Mouse (Mus musculus) hindbrain, postnatal 0 days (tissue): ENCODE data around the gene Grin3a. TPM values are rescaled to one million over a fixed set of nuclear protein-coding genes. Genes with fewer than 3 reads are reported as not detected.

ENCODE experiments used
- ATAC-seq: fragments of 200-750 bp; cut with Nextera tagmentation; 2 replicates; pipeline ENCODE4 v1.8.0; 2017; ENCODE audit warnings: mild to moderate bottlenecking, moderate TSS enrichment, moderate library complexity
- DNase-seq: peaks from one replicate; pipeline ENCODE4 v3.0.0-alpha.2; 2015; ENCODE audit warnings: low spot score
- H3K27ac ChIP-seq: fragments of 300-500 bp; sonication (generic); 2 replicates; pipeline ENCODE4 v1.5.1; 2014; ENCODE audit warnings: mild to moderate bottlenecking
- H3K27me3 ChIP-seq: fragments of 300-500 bp; sonication (generic); 2 replicates; pipeline ENCODE4 v1.6.1; 2014; ENCODE audit warnings: low read length, mixed read lengths; ENCODE audit not compliant: insufficient read depth
- H3K36me3 ChIP-seq: fragments of 300-500 bp; sonication (generic); 2 replicates; pipeline ENCODE4 v1.6.1; 2014; ENCODE audit warnings: low read length, mixed read lengths; ENCODE audit not compliant: insufficient read depth
- H3K4me1 ChIP-seq: fragments of 300-500 bp; sonication (generic); 2 replicates; pipeline ENCODE4 v1.6.1; 2014; ENCODE audit warnings: antibody characterized with exemption, low read length, mixed read lengths; ENCODE audit not compliant: insufficient read depth
- H3K4me2 ChIP-seq: fragments of 300-500 bp; sonication (generic); 2 replicates; pipeline ENCODE4 v1.6.1; 2014; ENCODE audit warnings: low read depth, mild to moderate bottlenecking, low read length, moderate library complexity, mixed read lengths
- H3K4me3 ChIP-seq: fragments of 300-500 bp; sonication (generic); 2 replicates; pipeline ENCODE4 v1.5.1; 2014; ENCODE audit warnings: low read length
- H3K9ac ChIP-seq: fragments of 300-500 bp; sonication (generic); replicated peaks from 2 replicates; pipeline ENCODE4 v1.6.1; 2014; ENCODE audit warnings: mild to moderate bottlenecking, low read length, moderate library complexity, mixed read lengths
- H3K9me3 ChIP-seq: fragments of 300-500 bp; sonication (generic); 2 replicates; pipeline ENCODE4 v1.6.1; 2016; ENCODE audit warnings: low read length, mixed read lengths
- CTCF ChIP-seq: IDR thresholded peaks from 2 replicates; pipeline ENCODE4 v1.5.1; 2016; ENCODE audit warnings: antibody characterized with exemption, control low read depth, low read depth
- WGBS: fragments of 180-500 bp; shearing (Covaris S2); extraction: QIAGEN DNeasy Blood & Tissue Kit; methylation state at CpG from one replicate; pipeline ENCODE4 v1.1.7; 2014; 5-methylcytosine and 5-hydroxymethylcytosine counted together
- polyA plus RNA-seq: library from polyadenylated mRNA; unstranded; fragments of >200 nt; fragmentation: Nextera tagmentation; extraction: Ambion mirVana; gene quantifications from 2 replicates; pipeline ENCODE4 v1.2.1, GENCODE M21; 2015
- total RNA-seq: library from RNA; depleted of rRNA; stranded (reverse); fragments of >200 nt; gene quantifications from 2 replicates; pipeline ENCODE4 v1.2.3, GENCODE M21; 2014; rRNA removed

Grin3a gene
- total RNA-seq (83.7 and 98.7 TPM in 2 replicates), polyA plus RNA-seq (22.0 and 26.2 TPM in 2 replicates)

- Histone ChIP-seq H3K27me3 (no peaks in the 10 kb centered on the region), H3K4me3 (peak within 1 kb of the TSS; percentile 78)
These were observed at the start of gene Grin3a for GRCm38 (mm10) chr4:49845612-49845985. Gene Grin3a, minus strand, starts transcription at chr4:49845744.

DNA sequence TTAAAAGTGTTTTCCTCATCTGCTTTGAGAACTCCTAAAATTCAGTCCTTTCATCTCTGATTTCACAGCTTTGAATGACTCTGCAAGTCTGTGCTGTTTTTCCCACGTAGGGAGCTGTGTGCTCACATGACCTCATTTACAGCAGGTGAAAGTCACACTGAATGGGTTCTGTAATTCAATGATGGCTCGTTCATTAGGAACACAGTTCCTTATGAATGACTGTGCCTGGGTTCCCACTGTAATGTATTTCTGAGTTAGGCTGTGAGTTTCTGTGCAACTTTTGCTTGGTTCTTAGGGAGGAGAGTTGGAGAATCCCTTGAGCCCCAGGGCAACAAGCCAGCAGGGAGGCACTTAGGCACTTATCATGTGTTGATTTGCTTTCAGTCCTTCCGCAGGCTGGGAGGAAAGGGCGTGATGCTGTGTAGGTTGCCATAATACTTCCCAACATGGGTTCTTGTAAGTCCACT lies 46.3 kb upstream of the Grin3a start:
- Histone ChIP-seq H3K36me3 (no peaks in the 10 kb centered on the region), H3K9me3 (no peaks in the 10 kb centered on the region), H3K27me3 (no peaks in the 10 kb centered on the region), H3K4me3 (no peak overlapping the region), H3K4me2 (no peak overlapping the region), H3K4me1 (0 out of 2 replicates have a peak, but pooled peaks cover 5% of the 10 kb centered on the region), H3K9ac (no peak overlapping the region), H3K27ac (no peak overlapping the region)
- DNase-seq (peak; percentile 8), ATAC-seq (peak; percentile 38; the same call in 1 of the 2 replicates)
- no peak for TF ChIP-seq CTCF
- WGBS, result 15% methylated on average over 4 of the region's 4 CpGs

More at GRCm38 (mm10) chr4:49845612-49845985, at the start of gene Grin3a:
- peak; percentile 95 for DNase-seq
- H3K4me1 ChIP-seq, result no peaks in the 10 kb centered on the region
- no peaks in the 10 kb centered on the region for H3K9me3 ChIP-seq
- under 1% methylated on average over 25 of the region's 25 CpGs for WGBS
- H3K27ac ChIP-seq, result peak within 1 kb of the TSS; percentile 72
- peak; percentile 85 for TF ChIP-seq CTCF
- H3K9ac ChIP-seq, result peak within 1 kb of the TSS; percentile 65
- peak within 1 kb of the TSS; percentile 89 for H3K4me2 ChIP-seq
- peak; percentile 96 for ATAC-seq
- no peaks in the 10 kb centered on the region for H3K36me3 ChIP-seq

- TF ChIP-seq CTCF, result no peak
- DNase-seq (peak; percentile 40), ATAC-seq (peak; percentile 67; the same call in 1 of the 2 replicates)
- H3K4me2 ChIP-seq, result no peak overlapping the region
- 55% methylated on average over 3 of the region's 3 CpGs for WGBS
- H3K9ac ChIP-seq, result no peak overlapping the region
- no peaks in the 10 kb centered on the region for H3K9me3 ChIP-seq
- H3K4me1 ChIP-seq, result no peaks in the 10 kb centered on the region
- no peak overlapping the region for H3K27ac ChIP-seq
- no peaks in the 10 kb centered on the region for H3K27me3 ChIP-seq
- H3K36me3 ChIP-seq, result no peaks in the 10 kb centered on the region
- H3K4me3 ChIP-seq, result no peak overlapping the region
These were observed 31.5 kb upstream of the Grin3a start for GRCm38 (mm10) chr4:49877084-49877483.

DNA sequence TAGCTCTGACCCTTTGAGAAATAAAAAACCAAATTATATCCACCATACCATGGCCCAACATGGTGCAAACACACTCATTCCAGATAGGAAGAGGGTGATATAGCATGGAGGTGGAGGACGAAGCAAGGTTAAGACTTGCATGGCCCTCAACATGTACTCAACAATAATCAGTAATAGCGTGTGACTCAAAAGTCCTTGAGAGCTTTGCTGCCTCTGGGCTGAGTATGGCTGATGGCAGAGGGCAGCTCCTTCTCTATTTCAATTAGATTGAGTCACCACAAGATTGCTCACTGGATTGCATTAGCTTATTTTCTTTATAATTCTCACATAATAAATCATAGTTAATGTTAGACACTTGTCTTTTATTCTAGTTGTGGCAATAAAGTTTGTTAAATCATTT lies 15.1 kb upstream of the Grin3a start:
- DNase-seq, result no peak
- Histone ChIP-seq H3K4me2 (no peak overlapping the region), H3K4me3 (no peak overlapping the region), H3K36me3 (no peaks in the 10 kb centered on the region), H3K9me3 (no peaks in the 10 kb centered on the region), H3K9ac (no peak overlapping the region), H3K4me1 (no peaks in the 10 kb centered on the region), H3K27me3 (no peaks in the 10 kb centered on the region), H3K27ac (no peak overlapping the region)
- ATAC-seq, result no peak
- WGBS, result 90% methylated on average over 2 of the region's 2 CpGs
- no peak for TF ChIP-seq CTCF

DNA sequence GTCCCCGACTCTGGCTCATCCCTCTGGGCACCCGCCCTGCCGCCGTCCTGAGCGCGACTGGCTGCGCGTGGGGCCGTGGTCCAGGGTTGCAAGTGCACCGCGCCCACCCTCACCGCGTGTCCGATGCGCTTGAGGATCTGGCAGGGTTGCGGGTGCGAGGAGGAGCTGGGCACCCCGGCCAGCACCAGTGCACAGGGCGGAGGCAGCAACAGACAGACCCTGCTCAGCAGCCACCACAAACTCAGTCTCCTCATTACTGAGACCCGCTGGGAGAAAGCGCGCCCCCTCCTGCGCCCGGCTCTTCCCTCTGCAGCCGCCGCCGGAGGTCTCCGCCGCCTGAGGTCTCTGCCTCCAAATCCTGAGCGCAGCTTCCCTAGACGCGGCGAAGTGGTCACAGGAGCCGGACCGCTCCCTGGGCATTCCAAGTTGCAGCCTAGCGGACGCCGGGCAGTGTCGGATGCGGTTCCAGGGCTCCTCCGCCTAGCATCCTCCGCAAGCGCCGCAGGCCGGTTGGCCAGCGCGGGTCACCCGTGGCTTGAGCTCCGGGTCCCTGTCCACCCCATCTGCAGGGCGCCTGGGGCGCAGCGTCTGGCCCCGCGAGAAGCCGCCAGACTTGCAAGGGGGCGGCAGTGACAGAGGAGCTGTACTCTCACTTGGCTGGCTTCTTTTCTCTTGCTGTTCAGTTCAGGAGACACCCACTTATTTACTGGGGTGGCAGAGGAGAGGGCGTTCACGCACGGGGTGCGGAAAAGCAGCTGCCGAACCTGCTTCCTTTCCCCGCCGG lies 524 bp downstream of the Grin3a start:
- WGBS, result under 1% methylated on average over 59 of the region's 63 CpGs
- H3K4me3 ChIP-seq, result peak overlapping the region; percentile 78
- no peak for TF ChIP-seq CTCF

DNA sequence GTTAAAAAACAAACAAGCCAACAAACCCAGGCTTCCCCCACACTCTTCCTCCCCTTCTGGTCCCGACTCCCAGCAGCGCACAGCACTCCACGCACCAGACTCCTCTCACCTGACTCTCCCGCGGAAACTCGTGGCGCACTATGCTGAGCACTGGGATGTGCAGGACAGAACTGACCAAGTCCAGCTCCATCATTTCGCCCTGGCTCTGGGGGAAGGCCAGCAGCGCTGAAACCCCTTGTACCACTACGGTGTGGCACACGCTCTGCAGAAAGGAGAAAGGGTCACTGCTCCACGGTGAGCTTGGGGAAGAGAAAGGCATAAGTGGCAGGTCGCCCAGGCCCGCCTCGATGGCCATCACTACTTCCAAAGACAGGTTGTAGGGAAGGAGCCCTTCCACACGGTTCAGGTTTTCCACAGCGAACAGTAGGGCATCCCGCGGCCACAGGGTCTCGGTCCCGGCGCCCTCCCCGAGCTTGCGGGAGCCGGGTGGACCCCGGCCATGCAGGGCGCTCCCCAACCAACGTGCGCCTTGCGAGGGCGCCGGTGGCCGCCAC lies 1.2 kb downstream of the Grin3a start:
- no peak for TF ChIP-seq CTCF
- no peaks in the 10 kb centered on the region for H3K27me3 ChIP-seq

More for the DNA sequence above, 524 bp downstream of the Grin3a start:
- peak overlapping the region; percentile 65 for H3K9ac ChIP-seq
- H3K36me3 ChIP-seq, result no peaks in the 10 kb centered on the region
- DNase-seq, result peak; percentile 57
- no peaks in the 10 kb centered on the region for H3K27me3 ChIP-seq
- no peaks in the 10 kb centered on the region for H3K9me3 ChIP-seq
- peak overlapping the region; percentile 72 for H3K27ac ChIP-seq
- H3K4me2 ChIP-seq, result peak overlapping the region; percentile 89
- peak; percentile 60 for ATAC-seq
- H3K4me1 ChIP-seq, result no peaks in the 10 kb centered on the region

GRCm38 (mm10) chr4:49843787-49844186 lies 1.8 kb downstream of the Grin3a start:
- ATAC-seq (no peak), DNase-seq (peak; percentile 42)
- Histone ChIP-seq H3K27ac (no peak overlapping the region), H3K4me1 (no peaks in the 10 kb centered on the region), H3K36me3 (no peaks in the 10 kb centered on the region), H3K4me3 (peak overlapping the region; percentile 78), H3K9me3 (no peaks in the 10 kb centered on the region), H3K27me3 (no peaks in the 10 kb centered on the region), H3K4me2 (peak overlapping the region; percentile 89), H3K9ac (peak overlapping the region; percentile 65)
- no peak for TF ChIP-seq CTCF
- WGBS, result 7% methylated on average over 6 of the region's 6 CpGs

More for the DNA sequence above, 1.2 kb downstream of the Grin3a start:
- DNase-seq (peak; percentile 47), ATAC-seq (peak; percentile 58)
- Histone ChIP-seq H3K27ac (peak overlapping the region; percentile 72; the same call in 1 of the 2 replicates), H3K4me1 (no peaks in the 10 kb centered on the region), H3K9me3 (no peaks in the 10 kb centered on the region), H3K4me2 (peak overlapping the region; percentile 89), H3K36me3 (no peaks in the 10 kb centered on the region), H3K9ac (peak overlapping the region; percentile 65), H3K4me3 (peak overlapping the region; percentile 78)
- 1% methylated on average over 33 of the region's 33 CpGs for WGBS
